Mouse (Mus musculus) limb, embryonic 14.5 days (tissue): ENCODE data around the gene Padi4. TPM values are rescaled to one million over a fixed set of nuclear protein-coding genes. Genes with fewer than 3 reads are reported as not detected.
A peak's percentile ranks its signal among the peaks of the same experiment; 100 is the strongest.

Experiments used
- ATAC-seq: fragments of 200-750 bp; cut with Nextera tagmentation; 2 replicates; pipeline ENCODE4 v1.8.0; 2017; ENCODE audit warnings: low read depth, moderate number of reproducible peaks, moderate TSS enrichment; ENCODE audit not compliant: low FRiP score
- DNase-seq: peaks from one replicate; pipeline ENCODE4 v3.0.0-alpha.2; 2015; ENCODE audit warnings: low spot score
- H3K27ac ChIP-seq: fragments of 300-500 bp; sonication (generic); replicated peaks from 2 replicates; pipeline ENCODE4 v1.5.1; 2014; ENCODE audit warnings: low read depth, mild to moderate bottlenecking, low read length, moderate library complexity, mixed read lengths
- H3K27me3 ChIP-seq: fragments of 300-500 bp; sonication (generic); 2 replicates; pipeline ENCODE4 v1.6.1; 2014; ENCODE audit warnings: low read length, mixed read lengths; ENCODE audit not compliant: control insufficient read depth, insufficient read depth
- H3K36me3 ChIP-seq: fragments of 300-500 bp; sonication (generic); 2 replicates; pipeline ENCODE4 v1.6.1; 2014; ENCODE audit warnings: mild to moderate bottlenecking, low read length, moderate library complexity, mixed read lengths; ENCODE audit not compliant: control insufficient read depth, insufficient read depth
- H3K4me1 ChIP-seq: fragments of 300-500 bp; sonication (generic); 2 replicates; pipeline ENCODE4 v1.6.1; 2014; ENCODE audit warnings: antibody characterized with exemption, low read length, mixed read lengths; ENCODE audit not compliant: control insufficient read depth, insufficient read depth
- H3K4me2 ChIP-seq: fragments of 300-500 bp; sonication (generic); replicated peaks from 2 replicates; pipeline ENCODE4 v1.6.1; 2014; ENCODE audit warnings: low read depth, mild to moderate bottlenecking, low read length, moderate library complexity; ENCODE audit not compliant: severe bottlenecking
- H3K4me3 ChIP-seq: fragments of 300-500 bp; sonication (generic); replicated peaks from 2 replicates; pipeline ENCODE4 v1.5.1; 2014; ENCODE audit warnings: low read length
- H3K9ac ChIP-seq: fragments of 300-500 bp; sonication (generic); 2 replicates; pipeline ENCODE4 v1.6.1; 2014; ENCODE audit warnings: mild to moderate bottlenecking, low read depth, low read length, moderate library complexity; ENCODE audit not compliant: severe bottlenecking
- H3K9me3 ChIP-seq: fragments of 300-500 bp; sonication (generic); 2 replicates; pipeline ENCODE4 v1.6.1; 2016; ENCODE audit warnings: low read length; ENCODE audit not compliant: control insufficient read depth
- POLR2A ChIP-seq: fragments of 200-500 bp; IDR thresholded peaks from 2 replicates; pipeline ENCODE4 v1.8.0; 2012; ENCODE audit warnings: inconsistent platforms, mild to moderate bottlenecking, moderate library complexity, borderline replicate concordance; ENCODE audit not compliant: insufficient read depth, insufficient read length; ENCODE audit errors: extremely low read depth
- WGBS: fragments of 180-500 bp; shearing (Covaris S2); extraction: QIAGEN DNeasy Blood & Tissue Kit; methylation state at CpG from one replicate; pipeline ENCODE4 v1.1.7; 2014; 5-methylcytosine and 5-hydroxymethylcytosine counted together
- polyA plus RNA-seq, 2 experiments: library from polyadenylated mRNA; depleted of rRNA in 1 of 2; stranded (reverse) in 1 of 2; unstranded in 1 of 2; fragments of >200 nt; fragmentation: Nextera tagmentation in 1 of 2; extraction: Ambion mirVana in 1 of 2; gene quantifications; 2 replicates each; pipeline versions ENCODE4 v1.2.1 to v1.2.3; 2012 to 2014

Gene Padi4
- polyA plus RNA-seq, 2 experiments, result 0.11 TPM; not detected in 1

DNA sequence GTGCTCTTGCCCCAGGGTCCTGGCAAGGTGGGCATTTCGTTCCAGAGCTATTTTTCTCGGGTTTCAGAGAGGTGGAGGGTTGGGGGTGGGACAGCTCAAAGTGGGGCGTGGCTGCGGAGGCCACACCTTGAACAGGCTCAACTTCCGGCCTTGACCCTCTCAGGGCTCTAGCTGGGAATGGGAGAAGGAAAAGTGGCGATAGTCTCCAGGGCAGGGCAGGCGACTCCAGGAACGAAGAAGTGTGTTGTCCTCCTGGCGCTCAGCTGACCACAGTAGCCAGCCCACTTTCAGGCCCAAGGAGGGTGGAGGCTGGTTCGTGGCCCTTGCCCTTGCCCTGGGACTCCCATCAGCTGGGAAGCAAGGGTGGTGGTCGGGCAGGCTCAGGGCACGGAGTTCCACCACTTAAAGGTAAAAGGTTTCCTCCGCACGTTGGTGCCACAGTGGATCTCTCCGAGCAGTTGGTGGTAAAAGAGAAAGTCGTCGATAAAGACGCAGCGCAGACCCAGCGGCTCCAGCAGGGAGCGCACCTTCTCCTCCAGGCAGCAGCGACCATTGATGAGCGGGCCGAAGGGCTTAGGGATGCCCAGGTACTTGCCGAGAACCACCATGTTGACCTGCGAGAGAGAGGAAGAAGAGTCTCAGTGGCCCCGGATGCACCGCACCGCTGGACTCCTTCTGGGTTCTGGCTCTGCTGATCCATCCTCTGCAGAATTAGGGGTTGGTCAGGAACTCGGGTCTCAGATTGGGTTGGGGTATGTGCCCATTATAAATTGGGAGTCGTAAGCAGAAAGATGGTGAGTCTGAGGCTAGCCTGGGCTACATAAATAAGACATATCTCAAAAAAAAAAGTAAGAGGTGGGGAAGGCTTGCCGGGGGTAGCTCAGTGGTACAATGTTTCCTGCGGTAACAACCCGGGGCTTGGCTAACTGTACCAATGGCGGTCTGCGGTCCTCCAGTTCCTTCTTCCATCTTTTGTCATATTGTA lies 40.5 kb upstream of the Padi4 start:
- TF ChIP-seq POLR2A, result no peak
- DNase-seq (peak; percentile 19), ATAC-seq (peak; percentile 62; the same call in 1 of the 2 replicates)
- H3K9me3 ChIP-seq, result no peaks in the 10 kb centered on the region
- peaks cover 24% of the 10 kb centered on the region for H3K4me1 ChIP-seq
- 21% methylated on average over 35 of the region's 36 CpGs for WGBS
- H3K36me3 ChIP-seq, result no peaks in the 10 kb centered on the region
- H3K27ac ChIP-seq, result peak overlapping the region; percentile 44; the same call in 1 of the 2 replicates
- H3K4me2 ChIP-seq, result peak overlapping the region; percentile 61
- peak overlapping the region; percentile 44 for H3K9ac ChIP-seq
- no peaks in the 10 kb centered on the region for H3K27me3 ChIP-seq
- peak overlapping the region; percentile 41 for H3K4me3 ChIP-seq

DNA sequence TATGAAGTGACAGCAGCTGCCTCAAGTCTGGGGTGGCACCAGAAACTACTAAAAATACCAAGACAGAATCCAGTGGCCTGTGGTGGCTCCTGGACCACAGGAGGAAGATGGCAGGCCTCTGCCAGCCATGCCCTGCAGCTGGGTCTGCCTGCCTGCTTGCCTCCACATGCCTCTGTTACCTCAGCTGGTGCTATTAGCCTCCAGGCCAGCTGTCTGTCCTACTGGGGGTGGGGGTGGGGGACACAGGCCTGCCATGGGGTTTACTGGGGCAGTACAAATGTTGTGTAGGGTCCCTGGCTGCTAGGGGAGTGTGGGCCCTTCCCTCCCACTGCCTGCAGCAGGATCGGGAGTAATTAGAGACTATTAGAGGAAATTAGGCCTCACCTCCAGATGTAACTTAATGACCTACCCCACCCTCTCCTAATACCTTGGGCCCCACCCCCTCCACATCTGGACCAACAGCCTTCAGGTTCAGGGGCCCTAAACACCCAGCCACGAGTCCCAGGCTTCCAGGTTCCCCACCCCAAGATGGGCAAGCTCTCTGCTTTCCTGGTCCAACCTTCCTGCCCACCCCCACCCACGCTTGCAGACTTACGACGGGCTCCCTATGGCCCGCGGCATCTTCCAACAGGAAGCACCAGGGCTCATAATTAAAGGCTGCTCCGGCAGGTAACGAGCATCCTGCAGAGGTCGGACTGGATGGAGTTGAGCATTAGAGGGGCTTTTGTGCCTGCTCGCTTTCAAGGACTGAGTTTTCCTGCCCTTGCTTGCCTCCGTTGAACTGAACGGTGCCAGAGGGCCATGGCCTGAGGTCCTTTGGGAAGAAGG lies 39.5 kb upstream of the Padi4 start:
- TF ChIP-seq POLR2A, result no peak
- ATAC-seq (no peak), DNase-seq (no peak)
- Histone ChIP-seq H3K27ac (peak overlapping the region; percentile 44; the same call in 1 of the 2 replicates), H3K4me2 (peak overlapping the region; percentile 61), H3K4me3 (peak overlapping the region; percentile 41), H3K9me3 (no peaks in the 10 kb centered on the region), H3K36me3 (no peaks in the 10 kb centered on the region), H3K4me1 (peaks cover 24% of the 10 kb centered on the region), H3K9ac (peak overlapping the region; percentile 44), H3K27me3 (no peaks in the 10 kb centered on the region)
- 8% methylated on average over 13 of the region's 13 CpGs for WGBS

GRCm38 (mm10) chr4:140812609-140813008 lies 38.6 kb upstream of the Padi4 start:
- no peak overlapping the region for H3K27ac ChIP-seq
- no peak overlapping the region for H3K4me3 ChIP-seq
- H3K9me3 ChIP-seq, result no peaks in the 10 kb centered on the region
- H3K4me2 ChIP-seq, result no peak overlapping the region
- H3K4me1 ChIP-seq, result peaks cover 24% of the 10 kb centered on the region
- TF ChIP-seq POLR2A, result no peak
- no peak overlapping the region for H3K9ac ChIP-seq
- H3K36me3 ChIP-seq, result no peaks in the 10 kb centered on the region
- DNase-seq (no peak), ATAC-seq (no peak)
- 31% methylated on average over 7 of the region's 14 CpGs for WGBS
- H3K27me3 ChIP-seq, result no peaks in the 10 kb centered on the region

GRCm38 (mm10) chr4:140812191-140812590 lies 38.2 kb upstream of the Padi4 start:
- Histone ChIP-seq H3K27me3 (no peaks in the 10 kb centered on the region), H3K4me2 (no peak overlapping the region), H3K4me1 (peaks cover 24% of the 10 kb centered on the region), H3K9me3 (no peaks in the 10 kb centered on the region), H3K36me3 (no peaks in the 10 kb centered on the region), H3K4me3 (no peak overlapping the region), H3K27ac (no peak overlapping the region), H3K9ac (no peak overlapping the region)
- 48% methylated on average over 8 of the region's 8 CpGs for whole genome bisulfite sequencing
- DNase-seq (no peak), ATAC-seq (no peak)
- TF ChIP-seq POLR2A, result no peak
